Mouse (Mus musculus) brain, embryonic 14.5 days (tissue): ENCODE results near the gene Magee1.

Source experiments
- CTCF ChIP-seq: fragments of 200-500 bp; IDR thresholded peaks from 2 replicates; pipeline ENCODE4 v1.5.1; 2012; ENCODE audit warnings: inconsistent platforms, mild to moderate bottlenecking, moderate library complexity, borderline replicate concordance; ENCODE audit not compliant: insufficient read depth, insufficient read length; ENCODE audit errors: extremely low read depth
- POLR2A ChIP-seq: fragments of 200-500 bp; IDR thresholded peaks from 2 replicates; pipeline ENCODE4 v1.6.1; 2012; ENCODE audit warnings: mild to moderate bottlenecking, inconsistent platforms, borderline replicate concordance; ENCODE audit not compliant: poor library complexity, insufficient read depth, insufficient read length, severe bottlenecking; ENCODE audit errors: extremely low read depth

- TF ChIP-seq CTCF: no peak
- no peak for TF ChIP-seq POLR2A
Observed at GRCm38 (mm10) chrX:105114994-105115393, 5.2 kb upstream of the Magee1 start.
